Mouse (Mus musculus) olfactory bulb, adult 2 months (tissue): Measurements from ENCODE around the gene Kank2.

Source experiments
- CTCF ChIP-seq: fragments of 200-500 bp; IDR thresholded peaks from 2 replicates; pipeline ENCODE4 v1.5.1; 2012; ENCODE audit warnings: low read depth, mild to moderate bottlenecking, low read length, moderate library complexity; ENCODE audit not compliant: insufficient read depth
- POLR2A ChIP-seq: fragments of 200-500 bp; IDR thresholded peaks from 2 replicates; pipeline ENCODE4 v1.6.1; 2012; ENCODE audit warnings: mild to moderate bottlenecking, low read depth, low read length, moderate library complexity; ENCODE audit not compliant: insufficient read depth

DNA sequence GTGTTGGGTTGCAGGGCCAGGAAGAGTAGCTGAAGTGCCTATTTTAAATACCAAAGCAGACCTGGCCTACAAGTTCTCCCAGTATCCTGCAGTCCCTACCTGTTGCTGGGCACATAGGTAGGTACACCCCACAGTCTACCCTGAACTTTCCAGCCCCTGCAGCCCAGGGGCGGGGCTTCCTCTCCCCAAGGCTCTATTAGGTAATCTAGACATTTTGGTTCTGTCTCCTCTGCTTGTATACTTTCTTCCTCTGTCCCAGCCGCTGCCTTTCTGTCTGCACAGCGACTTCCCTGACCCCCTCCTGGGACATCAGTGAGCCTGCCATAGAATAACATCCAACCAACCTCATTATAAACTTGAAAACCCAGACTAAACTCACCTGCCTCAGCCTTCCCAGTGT is 48.2 kb downstream of the Kank2 start:
- no peak for TF ChIP-seq CTCF
- no peak for TF ChIP-seq POLR2A
